Mouse (Mus musculus): ENCODE measurements around the gene Qtrt1. TPM values are rescaled to one million over a fixed set of nuclear protein-coding genes. Genes with fewer than 3 reads are reported as not detected.

The Qtrt1 gene
- total RNA-seq, 2 experiments from 2014 or later = 21.4 to 31.6 TPM

DNA sequence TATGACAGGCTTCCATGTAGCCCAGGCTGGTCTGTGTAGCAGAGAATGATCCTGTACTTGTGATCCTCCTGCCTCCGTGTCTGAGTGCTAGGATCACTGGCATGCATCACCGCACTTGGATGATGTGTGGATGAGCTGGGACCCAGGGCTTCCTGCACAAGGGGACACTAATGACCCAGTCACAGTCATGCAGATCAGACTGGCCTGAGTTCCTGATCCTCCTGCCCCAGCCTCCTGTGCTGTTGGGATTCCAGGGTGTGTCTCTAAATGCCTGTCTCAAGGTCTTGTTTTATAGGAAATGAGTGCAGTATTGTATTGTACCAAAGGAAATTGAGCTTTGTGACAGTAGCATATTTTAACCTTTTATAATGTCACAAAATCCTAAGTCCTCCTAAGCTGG is 6.2 kb downstream of the Qtrt1 start:
- DNase-seq (ENCODE audit: extremely low spot score in 1 of 2, low spot score in 1 of 2) = no peak

DNA sequence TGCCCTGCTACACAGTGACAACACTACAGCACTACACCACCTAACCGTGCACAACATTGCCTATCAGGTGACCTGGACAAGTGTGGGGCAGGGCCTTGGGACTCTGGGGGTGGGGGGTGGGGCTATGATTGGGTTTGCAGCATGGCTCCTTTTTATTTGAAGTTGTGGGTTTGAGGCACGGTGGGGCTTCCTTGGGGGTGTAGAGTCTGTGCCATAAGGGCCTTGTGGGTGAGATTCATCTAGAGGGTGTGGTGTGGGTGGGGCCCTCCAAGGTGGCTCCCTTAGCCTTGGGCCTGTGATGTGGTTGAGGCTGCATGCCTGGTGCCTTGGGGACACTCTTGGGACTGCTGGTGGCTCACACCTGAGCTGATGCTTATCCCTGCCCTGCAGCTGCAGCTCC is 8.0 kb downstream of the Qtrt1 start:
- no peak for DNase-seq (ENCODE audit: extremely low spot score in 1 of 2, low spot score in 1 of 2)

GRCm38 (mm10) chr9:21424631-21425555 is 13.3 kb downstream of the Qtrt1 start, which contains the start of gene Dnm2:
Dnm2 (plus strand) TSS chr9:21424908.
- peak; percentile 93 to 95 for DNase-seq (ENCODE audit: extremely low spot score in 1 of 2, low spot score in 1 of 2)

- no peak for DNase-seq (ENCODE audit: extremely low spot score in 1 of 2, low spot score in 1 of 2)
Observed at GRCm38 (mm10) chr9:21425556-21425945, 13.9 kb downstream of the Qtrt1 start.

DNA sequence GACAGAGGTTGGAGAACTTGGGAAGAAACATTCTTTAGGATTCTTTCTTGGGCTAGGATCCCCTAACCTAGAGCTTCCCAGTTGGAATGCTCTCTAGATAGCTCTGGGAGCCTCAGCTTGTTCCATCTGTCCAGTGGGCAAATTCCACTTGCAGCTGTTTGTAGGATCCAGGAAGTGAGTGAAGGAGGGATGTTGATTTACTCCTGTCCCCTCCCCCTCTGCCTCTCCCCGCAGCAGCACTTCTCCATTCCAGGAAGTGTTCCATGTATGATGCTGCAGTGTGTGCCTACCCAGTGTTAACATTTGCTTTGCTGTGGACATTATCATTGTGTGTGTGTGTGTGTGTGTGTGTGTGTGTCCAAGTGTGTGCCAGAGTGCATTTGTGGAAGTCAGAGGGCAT is 14.4 kb downstream of the Qtrt1 start:
- no peak for DNase-seq (ENCODE audit: extremely low spot score in 1 of 2, low spot score in 1 of 2)

DNA sequence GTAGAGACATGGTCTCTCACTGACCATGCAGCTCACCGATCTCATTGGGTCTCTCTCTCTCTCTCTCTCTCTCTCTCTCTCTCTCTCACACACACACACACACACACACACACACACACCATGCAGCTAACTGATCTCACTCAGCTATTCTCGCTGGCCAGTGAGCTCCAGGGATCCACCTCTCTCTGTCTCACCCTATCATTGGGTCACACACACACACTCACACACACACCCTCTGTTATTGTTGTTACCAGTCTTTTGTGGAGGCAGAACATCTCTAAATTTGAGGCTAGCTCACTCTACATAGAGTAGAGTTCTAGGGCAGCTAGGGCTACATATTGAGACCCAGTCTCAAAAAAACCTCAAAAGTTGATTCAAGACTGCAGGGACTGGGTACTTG is 14.9 kb downstream of the Qtrt1 start:
- no peak for DNase-seq (ENCODE audit: extremely low spot score in 1 of 2, low spot score in 1 of 2)

GRCm38 (mm10) chr9:21427773-21428172 is 16.1 kb downstream of the Qtrt1 start:
- DNase-seq (ENCODE audit: extremely low spot score in 1 of 2, low spot score in 1 of 2) = no peak

GRCm38 (mm10) chr9:21428178-21428577 is 16.5 kb downstream of the Qtrt1 start:
- no peak for DNase-seq (ENCODE audit: extremely low spot score in 1 of 2, low spot score in 1 of 2)

DNA sequence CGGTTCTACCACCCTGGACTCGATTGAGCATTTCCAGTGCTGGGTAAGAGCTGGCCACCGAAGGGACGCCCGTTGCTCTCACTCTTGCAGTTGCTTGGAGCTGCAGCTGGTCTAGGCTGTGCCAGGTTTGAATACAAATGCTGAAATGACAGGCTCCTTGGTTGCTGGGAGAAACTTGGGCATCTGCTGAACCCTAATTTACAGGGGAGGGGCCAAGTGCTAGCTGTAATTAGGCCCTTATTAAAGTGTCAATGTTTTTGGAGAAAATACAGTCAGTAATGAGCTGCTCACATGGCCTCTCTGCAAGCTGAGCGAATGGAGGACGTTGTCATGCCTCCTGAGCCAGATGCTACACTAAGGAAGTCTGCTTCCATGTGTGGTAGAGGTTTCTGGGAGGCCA is 19.1 kb downstream of the Qtrt1 start:
- no peak for DNase-seq (ENCODE audit: extremely low spot score in 1 of 2, low spot score in 1 of 2)

GRCm38 (mm10) chr9:21432066-21432465 is 20.4 kb downstream of the Qtrt1 start:
- DNase-seq (ENCODE audit: extremely low spot score in 1 of 2, low spot score in 1 of 2) = no peak

DNA sequence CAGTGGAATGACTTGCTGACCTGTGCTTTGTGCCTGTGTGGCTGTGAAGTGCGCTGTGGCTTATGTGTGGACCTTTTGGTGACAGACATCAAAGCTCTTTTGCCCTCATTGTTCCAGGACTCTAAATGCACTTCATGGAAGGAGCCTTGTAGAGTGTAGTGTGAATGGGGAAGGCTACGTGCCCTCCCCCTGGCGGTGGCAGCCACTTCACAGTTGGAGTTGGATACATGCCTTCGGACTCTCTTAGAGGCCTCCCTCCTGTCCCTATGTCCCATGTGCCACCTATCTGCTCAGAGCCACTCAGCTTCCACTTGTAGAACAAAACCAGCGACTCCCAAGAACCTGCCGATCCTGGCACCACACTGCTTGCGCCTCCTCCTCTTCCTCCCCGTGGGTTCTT is 22.1 kb downstream of the Qtrt1 start:
- no peak for DNase-seq (ENCODE audit: extremely low spot score in 1 of 2, low spot score in 1 of 2)

DNA sequence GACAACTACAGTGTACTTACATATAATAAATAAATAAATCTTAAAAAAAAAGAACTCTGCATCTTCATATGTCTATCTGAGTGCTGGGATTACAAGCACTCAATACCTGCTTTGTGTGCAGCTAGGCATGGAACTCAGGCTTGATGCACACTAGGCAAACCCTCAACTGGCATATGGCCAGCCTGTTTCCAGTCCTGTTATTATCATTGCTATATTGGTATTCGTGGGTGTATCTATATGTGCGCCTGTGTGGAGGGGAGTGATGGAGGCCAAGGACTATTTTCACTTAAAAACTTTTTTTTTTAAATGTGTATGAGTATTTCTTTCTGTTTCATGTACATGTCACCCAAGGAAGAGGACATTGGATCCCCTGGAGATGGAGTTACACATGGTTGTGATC is 22.8 kb downstream of the Qtrt1 start:
- no peak for DNase-seq (ENCODE audit: extremely low spot score in 1 of 2, low spot score in 1 of 2)

DNA sequence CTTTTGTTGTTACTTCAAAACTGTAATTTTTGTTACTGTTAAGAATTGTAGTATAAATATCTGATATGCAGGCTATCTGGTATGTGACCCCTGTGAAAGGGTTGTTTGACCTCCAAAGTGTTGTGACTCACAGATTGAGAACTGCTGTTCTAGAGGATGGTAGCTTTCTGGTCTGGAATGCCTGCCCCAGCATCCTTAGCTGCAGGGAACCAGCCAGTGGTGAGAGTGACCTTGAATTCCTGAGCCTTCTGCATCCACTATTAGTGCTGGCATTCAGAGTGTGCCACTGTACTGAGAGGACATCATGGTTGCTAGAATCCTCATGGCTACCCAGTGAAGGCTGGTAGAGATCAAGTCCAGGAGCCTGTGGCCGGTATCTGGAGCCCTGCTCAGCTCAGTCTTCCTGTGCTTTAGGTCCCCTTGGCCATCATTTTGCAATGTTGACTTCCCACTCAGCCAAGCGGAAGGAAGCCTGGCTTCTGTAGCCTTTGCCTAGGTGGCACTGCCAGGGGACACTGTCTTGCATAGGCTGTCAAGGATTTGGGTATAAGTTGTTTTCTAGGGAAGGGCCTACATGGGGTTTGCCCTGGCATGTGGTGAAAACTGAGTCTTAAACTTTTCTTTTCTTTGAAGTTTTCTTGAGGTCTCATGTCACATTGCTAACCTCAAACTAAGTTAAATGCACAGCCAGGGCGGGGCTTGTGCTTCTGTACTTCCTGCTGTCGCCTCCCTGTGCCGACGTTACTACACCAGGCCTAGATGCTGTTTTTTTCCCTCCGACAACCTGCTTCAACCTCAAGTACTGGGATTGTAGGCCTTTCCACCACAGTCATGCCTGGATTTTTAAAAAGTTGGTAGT is 24.4 kb downstream of the Qtrt1 start:
- DNase-seq (ENCODE audit: extremely low spot score in 1 of 2, low spot score in 1 of 2) = no peak

GRCm38 (mm10) chr9:21437577-21437976 is 25.9 kb downstream of the Qtrt1 start:
- no peak for DNase-seq (ENCODE audit: extremely low spot score in 1 of 2, low spot score in 1 of 2)

DNA sequence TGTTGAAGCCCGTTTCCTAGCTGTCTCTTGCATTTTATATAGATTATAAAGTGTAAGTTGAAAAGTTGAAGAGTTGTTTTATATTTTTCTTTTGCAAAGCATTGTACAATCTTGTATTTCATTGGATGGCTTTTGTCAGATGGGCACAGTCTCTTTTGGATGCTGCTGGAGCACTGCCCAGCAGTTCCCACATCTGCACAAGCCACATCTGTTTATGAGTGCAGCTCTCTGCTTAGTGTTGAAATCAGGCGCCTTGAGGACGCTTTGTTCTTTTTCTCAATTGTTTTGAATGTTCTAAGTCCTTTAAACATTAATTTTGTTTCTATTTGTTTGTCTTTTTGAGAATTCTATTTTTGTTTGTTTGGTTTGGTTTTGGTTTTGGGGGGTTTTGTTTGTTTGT is 26.6 kb downstream of the Qtrt1 start:
- DNase-seq (ENCODE audit: extremely low spot score in 1 of 2, low spot score in 1 of 2) = no peak

DNA sequence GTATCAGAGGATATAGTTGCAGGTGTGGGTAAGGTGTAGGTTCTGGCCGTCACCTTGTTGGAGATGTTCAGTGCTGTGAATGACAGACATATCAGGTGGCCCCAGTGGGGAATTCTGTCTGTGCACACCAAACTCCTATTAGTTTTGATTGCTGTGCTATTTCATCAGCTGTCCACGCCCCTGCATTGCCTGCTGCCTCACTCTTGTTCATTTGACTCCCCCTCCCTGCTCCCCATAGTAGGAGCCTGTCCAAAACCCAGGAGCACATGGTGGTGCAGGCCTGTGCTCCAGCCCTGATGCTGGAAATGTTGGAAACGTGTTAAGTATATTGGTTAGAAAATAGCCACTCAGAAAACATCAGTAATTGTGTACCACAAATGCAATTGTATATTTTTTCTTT is 27.8 kb downstream of the Qtrt1 start:
- no peak for DNase-seq (ENCODE audit: extremely low spot score in 1 of 2, low spot score in 1 of 2)

GRCm38 (mm10) chr9:21439914-21440313 is 28.3 kb downstream of the Qtrt1 start:
- no peak for DNase-seq (ENCODE audit: extremely low spot score in 1 of 2, low spot score in 1 of 2)

GRCm38 (mm10) chr9:21440387-21440786 is 28.8 kb downstream of the Qtrt1 start:
- DNase-seq (ENCODE audit: extremely low spot score in 1 of 2, low spot score in 1 of 2) = no peak

GRCm38 (mm10) chr9:21443853-21444252 is 32.2 kb downstream of the Qtrt1 start:
- DNase-seq (ENCODE audit: extremely low spot score in 1 of 2, low spot score in 1 of 2) = no peak

- no peak for DNase-seq (ENCODE audit: extremely low spot score in 1 of 2, low spot score in 1 of 2)
Observed at GRCm38 (mm10) chr9:21444574-21444973, 32.9 kb downstream of the Qtrt1 start.

DNA sequence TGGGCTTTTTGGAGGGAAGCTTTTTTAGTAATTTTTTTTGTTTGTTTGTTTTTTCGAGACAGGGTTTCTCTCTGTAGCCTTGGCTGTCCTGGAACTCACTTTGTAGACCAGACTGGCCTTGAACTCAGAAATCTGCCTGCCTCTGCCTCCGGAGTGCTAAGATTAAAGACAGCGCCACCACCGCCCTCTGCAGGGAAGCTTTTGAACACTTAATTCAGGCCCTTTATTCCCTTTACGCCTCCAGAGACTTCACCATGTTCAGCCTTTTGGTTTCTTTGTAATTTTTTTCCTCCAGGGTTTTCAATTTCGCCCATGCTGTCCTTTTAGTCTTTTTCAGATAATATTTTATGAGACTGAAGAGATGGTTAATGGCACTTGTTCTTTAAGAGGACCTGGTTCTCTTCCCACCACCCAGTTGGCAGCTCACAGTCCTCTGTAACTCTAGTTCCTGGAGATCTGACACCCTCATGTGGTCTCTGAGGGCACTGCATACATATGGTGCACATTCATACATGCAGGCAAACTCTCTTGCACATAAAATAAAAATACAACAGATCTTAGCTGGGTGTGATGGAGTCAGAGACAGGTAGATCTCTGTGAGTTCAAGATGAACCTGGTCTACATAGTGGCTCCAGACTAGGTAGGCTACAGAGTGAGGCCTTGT is 33.6 kb downstream of the Qtrt1 start:
- no peak for DNase-seq (ENCODE audit: extremely low spot score in 1 of 2, low spot score in 1 of 2)

Measured in layer of hippocampus, postnatal 25 days (tissue).